Mouse (Mus musculus) lung, postnatal 0 days (tissue): ENCODE data around the gene Ect2l.

ENCODE experiments used
- CTCF ChIP-seq: IDR thresholded peaks from 2 replicates; pipeline ENCODE4 v1.5.1; 2016; ENCODE audit warnings: antibody characterized with exemption, mild to moderate bottlenecking
- EP300 ChIP-seq: IDR thresholded peaks from 2 replicates; pipeline ENCODE4 v1.6.1; 2016; ENCODE audit warnings: antibody characterized with exemption, mild to moderate bottlenecking, control low read depth

DNA sequence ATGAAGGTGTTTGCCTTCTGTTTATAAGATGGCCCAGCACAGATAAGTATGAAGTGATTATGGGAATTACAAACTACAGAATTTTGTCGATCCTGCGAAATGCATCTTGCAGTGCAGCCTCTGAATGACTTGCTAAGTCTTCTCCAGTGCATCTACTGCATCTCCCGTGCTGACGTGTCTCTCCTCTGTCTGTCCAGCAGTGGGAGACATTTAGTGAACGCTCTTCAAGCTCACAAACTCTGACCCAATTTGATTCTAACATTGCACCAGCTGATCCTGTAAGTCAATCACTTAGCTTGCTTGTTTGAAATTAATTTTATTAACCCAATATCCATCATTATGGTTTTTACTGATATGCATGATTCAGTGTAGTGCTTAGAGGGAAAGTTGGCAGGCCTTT lies 103.2 kb downstream of the Ect2l start:
- peak; percentile 65 for TF ChIP-seq CTCF
- TF ChIP-seq EP300 = no peak
